Mouse (Mus musculus): Measurements from ENCODE around the gene Enox1.

DNA sequence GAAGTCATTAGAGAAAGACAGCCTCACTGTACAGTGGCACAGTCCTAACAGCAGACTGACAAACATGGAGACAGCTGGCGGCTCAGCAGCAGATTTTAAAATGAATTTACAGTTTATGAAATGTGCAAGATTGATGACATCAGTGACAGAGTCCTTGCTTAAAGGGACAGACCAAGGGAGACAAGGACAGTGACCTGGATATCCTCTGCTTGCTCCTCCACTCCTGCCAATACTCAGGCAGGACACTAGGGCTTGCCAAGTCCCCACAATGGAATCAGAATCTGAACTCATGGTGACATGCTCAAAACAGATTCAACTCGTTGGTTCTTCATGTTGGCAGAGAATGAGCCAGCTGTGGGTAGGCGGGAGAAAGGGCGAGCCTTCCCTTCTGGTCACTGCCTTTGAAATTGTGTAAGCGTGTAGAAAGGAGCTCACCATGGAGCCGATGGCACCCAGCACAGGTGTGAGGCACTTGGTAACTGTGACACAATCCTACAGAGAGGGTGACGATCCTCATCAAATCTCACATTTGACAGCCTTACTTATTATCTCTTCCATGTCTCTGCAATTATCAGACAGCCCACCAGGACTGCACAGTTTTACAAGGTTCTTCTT is 582.3 kb downstream of the Enox1 start:
- TF ChIP-seq POLR2A (IDR thresholded peaks at IDR 0.05; ENCODE audit: insufficient read length, low read depth) (no peak), TCF12 (IDR thresholded peaks at IDR 0.05; ENCODE audit: insufficient read depth, poor library complexity, severe bottlenecking) (no peak), MYOG (IDR thresholded peaks at IDR 0.05; ENCODE audit: control insufficient read depth in 1 of 3, insufficient read depth in 1 of 3, insufficient read length in 2 of 3, low read depth in 2 of 3) (no peak), E2F4 (IDR thresholded peaks at IDR 0.05; ENCODE audit: insufficient read depth) (no peak), USF1 (IDR thresholded peaks at IDR 0.05; ENCODE audit: low read depth) (no peak), CEBPB (IDR thresholded peaks at IDR 0.05; ENCODE audit: insufficient read depth, poor library complexity, severe bottlenecking) (no peak), MAX (IDR thresholded peaks at IDR 0.05; ENCODE audit: low read depth) (no peak), POLR2AphosphoS2 (IDR thresholded peaks at IDR 0.05; ENCODE audit: insufficient read length, low read depth) (no peak), MYOD1 (IDR thresholded peaks at IDR 0.05; ENCODE audit: control insufficient read depth in 1 of 3, insufficient read length in 2 of 3, low read depth in 2 of 3) (no peak), TCF3 (IDR thresholded peaks at IDR 0.05; ENCODE audit: insufficient read length, low read depth) (no peak), SRF (IDR thresholded peaks at IDR 0.05; ENCODE audit: control insufficient read depth, insufficient read length, low read depth) (no peak), REST (IDR thresholded peaks at IDR 0.05; ENCODE audit: insufficient read depth, insufficient read length) (no peak)

Measured in myocyte (in vitro differentiated cells).